Mouse (Mus musculus) neural tube, embryonic 14.5 days (tissue): Measurements from ENCODE around the gene Kcnh6. TPM values are rescaled to one million over a fixed set of nuclear protein-coding genes. Genes with fewer than 3 reads are reported as not detected.

Experiments used
- ATAC-seq: fragments of 200-750 bp; cut with Nextera tagmentation; 2 replicates; pipeline ENCODE4 v1.8.0; 2017; ENCODE audit warnings: low read depth, mild to moderate bottlenecking, moderate TSS enrichment, moderate library complexity
- H3K27ac ChIP-seq: fragments of 300-500 bp; sonication (generic); 2 replicates; pipeline ENCODE4 v1.5.1; 2014; ENCODE audit warnings: low read depth, mild to moderate bottlenecking, control low read depth, low read length, moderate library complexity, mixed read lengths
- H3K27me3 ChIP-seq: fragments of 300-500 bp; sonication (generic); 2 replicates; pipeline ENCODE4 v1.6.1; 2014; ENCODE audit warnings: low read length; ENCODE audit not compliant: control insufficient read depth, insufficient read depth
- H3K36me3 ChIP-seq: fragments of 300-500 bp; sonication (generic); 2 replicates; pipeline ENCODE4 v1.6.1; 2014; ENCODE audit warnings: low read length, mixed read lengths; ENCODE audit not compliant: control insufficient read depth, insufficient read depth
- H3K4me1 ChIP-seq: fragments of 300-500 bp; sonication (generic); 2 replicates; pipeline ENCODE4 v1.6.1; 2014; ENCODE audit warnings: low read length; ENCODE audit not compliant: control insufficient read depth, insufficient read depth
- H3K4me2 ChIP-seq: fragments of 300-500 bp; sonication (generic); 2 replicates; pipeline ENCODE4 v1.6.1; 2014; ENCODE audit warnings: mild to moderate bottlenecking, low read depth, low read length, control low read depth
- H3K4me3 ChIP-seq: fragments of 300-500 bp; sonication (generic); 2 replicates; pipeline ENCODE4 v1.5.1; 2014; ENCODE audit warnings: low read depth, low read length, control low read depth, mixed read lengths
- H3K9ac ChIP-seq: fragments of 300-500 bp; sonication (generic); replicated peaks from 2 replicates; pipeline ENCODE4 v1.6.1; 2014; ENCODE audit warnings: low read depth, mild to moderate bottlenecking, control low read depth, low read length, mixed read lengths
- H3K9me3 ChIP-seq: fragments of 300-500 bp; sonication (generic); 2 replicates; pipeline ENCODE4 v1.6.1; 2016; ENCODE audit warnings: low read length; ENCODE audit not compliant: control insufficient read depth
- WGBS: fragments of 180-500 bp; shearing (Covaris S2); extraction: QIAGEN DNeasy Blood & Tissue Kit; methylation state at CpG from one replicate; pipeline ENCODE4 v1.1.7; 2014; 5-methylcytosine and 5-hydroxymethylcytosine counted together
- polyA plus RNA-seq: library from polyadenylated mRNA; unstranded; fragments of >200 nt; fragmentation: Nextera tagmentation; extraction: Ambion mirVana; gene quantifications from 2 replicates; pipeline ENCODE4 v1.2.1, GENCODE M21; 2014

Gene Kcnh6
- polyA plus RNA-seq, 1 experiment from 2014 or later, result 3.3 TPM

DNA sequence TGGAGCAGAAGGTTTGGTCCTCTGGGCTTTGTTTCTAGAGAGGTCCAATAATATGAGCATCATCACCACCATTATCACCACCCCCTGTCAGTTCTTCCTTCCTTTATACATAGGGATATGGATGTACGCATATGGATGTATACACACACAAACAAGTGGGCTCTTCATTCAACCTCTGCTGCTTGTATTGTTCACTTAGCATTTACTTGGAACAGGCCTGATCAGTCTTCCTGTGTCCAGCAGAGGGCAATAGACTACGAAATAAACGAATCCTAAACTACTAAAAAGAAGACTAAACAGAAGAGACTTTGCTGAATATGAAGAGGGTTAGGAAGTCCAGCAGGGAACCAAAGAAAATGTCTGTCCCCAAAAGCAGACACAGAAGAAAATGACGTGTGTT lies 6.2 kb upstream of the Kcnh6 start:
- no peak overlapping the region for H3K27ac ChIP-seq
- no peak overlapping the region for H3K4me3 ChIP-seq
- WGBS, result 47% methylated on average over 4 of the region's 4 CpGs
- H3K9me3 ChIP-seq, result no peaks in the 10 kb centered on the region
- no peaks in the 10 kb centered on the region for H3K27me3 ChIP-seq
- H3K9ac ChIP-seq, result no peak overlapping the region
- H3K4me2 ChIP-seq, result no peak overlapping the region
- H3K36me3 ChIP-seq, result no peaks in the 10 kb centered on the region
- ATAC-seq, result no peak
- H3K4me1 ChIP-seq, result no peaks in the 10 kb centered on the region

DNA sequence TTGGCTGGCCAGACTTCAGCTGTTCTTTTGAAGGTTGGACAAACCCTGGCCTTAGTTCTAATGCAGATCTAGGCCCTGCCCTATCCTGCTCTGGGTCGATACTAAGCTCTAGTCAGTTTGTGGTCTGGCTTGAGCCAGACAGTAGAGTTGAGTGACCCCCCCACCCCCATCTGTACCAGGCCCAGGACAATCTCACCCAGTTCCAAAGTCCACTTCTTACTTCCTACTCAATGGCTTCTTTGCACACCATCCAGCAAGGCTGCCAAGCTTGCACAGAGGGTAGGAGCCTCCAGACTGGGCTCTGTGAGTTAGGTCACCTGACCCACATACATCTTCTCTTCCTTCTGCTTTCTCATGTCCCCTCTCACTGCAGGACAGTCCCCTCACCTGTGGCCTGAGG lies 3.3 kb upstream of the Kcnh6 start:
- Histone ChIP-seq H3K27me3 (no peaks in the 10 kb centered on the region), H3K4me1 (0 out of 2 replicates have a peak, but pooled peaks cover 4% of the 10 kb centered on the region), H3K4me2 (no peak overlapping the region), H3K27ac (no peak overlapping the region), H3K9ac (no peak overlapping the region), H3K4me3 (no peak overlapping the region), H3K9me3 (no peaks in the 10 kb centered on the region), H3K36me3 (no peaks in the 10 kb centered on the region)
- 91% methylated on average over 1 of the region's 1 CpGs for WGBS
- ATAC-seq, result no peak

DNA sequence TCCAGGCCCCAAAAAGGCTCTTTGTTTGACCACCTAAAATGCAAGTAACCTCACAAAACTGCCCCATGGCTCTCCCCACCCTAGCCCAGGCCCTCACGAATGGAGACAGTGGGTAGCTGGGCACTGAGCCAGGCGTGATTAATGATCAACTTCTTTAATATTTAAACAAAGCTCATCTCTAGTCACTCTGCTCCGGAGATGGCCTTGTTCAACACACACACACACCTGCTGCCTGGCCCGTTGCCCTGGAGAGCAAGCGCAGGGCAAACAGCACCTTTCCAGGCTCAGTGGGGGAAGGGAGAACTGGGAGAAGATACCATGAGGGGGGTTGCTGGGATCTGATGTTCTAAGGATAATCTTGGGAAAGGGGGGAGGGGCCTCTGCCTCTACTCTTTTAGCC lies 2.0 kb upstream of the Kcnh6 start:
- ATAC-seq, result no peak
- no peak overlapping the region for H3K4me2 ChIP-seq

DNA sequence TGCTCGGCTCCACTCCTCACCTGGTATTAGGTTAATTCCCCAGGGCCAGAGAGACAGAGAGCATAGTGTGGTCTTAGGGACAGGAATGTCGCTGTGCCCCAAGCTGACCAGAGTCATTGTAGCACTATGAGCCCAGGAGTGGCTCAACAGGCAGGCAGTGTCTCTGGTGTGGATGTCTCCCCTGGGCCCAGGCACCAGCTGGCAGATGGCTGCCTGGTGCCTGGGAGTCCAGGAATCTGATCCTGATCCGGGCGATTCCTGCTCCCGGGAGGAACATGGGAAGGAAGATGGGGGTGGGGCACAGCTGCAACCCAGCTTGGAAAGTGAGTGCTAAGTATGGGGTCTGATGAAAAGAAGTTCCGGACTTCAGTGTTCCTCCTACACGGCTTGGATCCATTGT lies 4.8 kb downstream of the Kcnh6 start:
- Histone ChIP-seq H3K9ac (no peak overlapping the region), H3K9me3 (no peaks in the 10 kb centered on the region), H3K4me3 (no peak overlapping the region), H3K4me2 (no peak overlapping the region), H3K36me3 (no peaks in the 10 kb centered on the region), H3K27me3 (no peaks in the 10 kb centered on the region), H3K4me1 (peaks cover 7% of the 10 kb centered on the region; the same call in 1 of the 2 replicates), H3K27ac (no peak overlapping the region)
- no peak for ATAC-seq
- WGBS, result 46% methylated on average over 7 of the region's 7 CpGs

More for the DNA sequence above, 2.0 kb upstream of the Kcnh6 start:
- Histone ChIP-seq H3K27me3 (no peaks in the 10 kb centered on the region), H3K9ac (no peak overlapping the region), H3K36me3 (no peaks in the 10 kb centered on the region), H3K4me3 (no peak overlapping the region), H3K27ac (no peak overlapping the region), H3K9me3 (no peaks in the 10 kb centered on the region), H3K4me1 (0 out of 2 replicates have a peak, but pooled peaks cover 4% of the 10 kb centered on the region)
- WGBS, result 27% methylated on average over 5 of the region's 5 CpGs

DNA sequence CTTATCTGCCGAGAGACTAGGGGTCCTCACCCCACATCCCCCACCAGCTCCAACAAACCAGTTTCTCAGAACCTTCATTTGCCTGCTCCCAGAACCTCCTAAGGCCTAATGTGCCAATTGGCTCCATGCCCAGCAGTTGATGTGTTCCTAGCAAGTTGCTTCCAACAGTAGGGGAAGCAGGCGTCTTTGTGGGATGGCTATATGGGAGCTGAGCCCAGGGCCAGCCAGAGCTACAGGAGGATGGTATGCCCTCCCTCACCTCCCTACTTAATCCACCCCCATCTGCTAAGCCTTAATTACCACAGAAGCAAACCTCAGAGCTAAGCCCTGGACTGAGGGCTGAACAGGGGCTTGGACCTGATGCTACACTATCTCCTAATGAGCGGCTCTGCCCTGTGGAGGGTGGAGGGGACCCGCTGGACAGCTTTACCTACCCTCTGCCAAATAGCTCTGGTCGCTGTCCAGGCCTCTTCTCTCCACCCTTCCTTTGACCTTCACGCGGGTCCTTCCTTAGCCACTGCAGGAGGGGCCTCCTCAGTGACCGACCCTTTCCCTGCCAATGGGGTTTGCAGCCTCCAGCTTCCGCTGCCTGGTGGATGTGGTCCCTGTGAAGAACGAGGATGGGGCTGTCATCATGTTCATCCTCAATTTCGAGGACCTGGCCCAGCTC lies 5.8 kb downstream of the Kcnh6 start:
- WGBS, result 70% methylated on average over 11 of the region's 11 CpGs
- Histone ChIP-seq H3K36me3 (no peaks in the 10 kb centered on the region), H3K27me3 (no peaks in the 10 kb centered on the region), H3K9me3 (no peaks in the 10 kb centered on the region), H3K4me2 (no peak overlapping the region), H3K27ac (0 out of 2 replicates have a peak overlapping the region, but pooled peaks have one; percentile 22), H3K9ac (no peak overlapping the region), H3K4me1 (peaks cover 3% of the 10 kb centered on the region; the same call in 1 of the 2 replicates), H3K4me3 (no peak overlapping the region)
- peak; percentile 64; the same call in 1 of the 2 replicates for ATAC-seq

DNA sequence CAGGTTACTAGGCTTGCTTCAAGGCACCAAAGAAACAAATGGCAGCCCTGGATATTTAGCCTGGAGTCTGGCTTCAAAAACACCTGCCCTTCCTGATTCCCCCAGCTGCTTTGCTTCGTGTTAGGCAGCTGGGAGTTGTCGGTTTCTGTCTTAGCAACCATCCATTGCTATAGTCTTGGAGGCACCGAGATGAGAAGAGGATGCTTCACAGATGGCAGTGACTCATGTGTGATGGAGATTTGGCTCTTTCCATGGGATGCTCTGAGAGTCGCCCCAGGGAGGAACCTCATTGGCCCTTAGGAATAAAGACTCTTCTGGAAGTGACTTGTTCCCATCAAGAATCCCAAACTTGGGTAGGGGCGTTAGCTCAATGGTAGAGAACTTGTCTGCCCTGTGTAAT lies 8.5 kb downstream of the Kcnh6 start:
- Histone ChIP-seq H3K4me2 (no peak overlapping the region), H3K36me3 (no peaks in the 10 kb centered on the region), H3K4me3 (no peak overlapping the region), H3K9ac (no peak overlapping the region), H3K27ac (no peak overlapping the region), H3K4me1 (peaks cover 3% of the 10 kb centered on the region; the same call in 1 of the 2 replicates), H3K9me3 (no peaks in the 10 kb centered on the region), H3K27me3 (no peaks in the 10 kb centered on the region)
- ATAC-seq, result no peak
- WGBS, result 81% methylated on average over 5 of the region's 5 CpGs

DNA sequence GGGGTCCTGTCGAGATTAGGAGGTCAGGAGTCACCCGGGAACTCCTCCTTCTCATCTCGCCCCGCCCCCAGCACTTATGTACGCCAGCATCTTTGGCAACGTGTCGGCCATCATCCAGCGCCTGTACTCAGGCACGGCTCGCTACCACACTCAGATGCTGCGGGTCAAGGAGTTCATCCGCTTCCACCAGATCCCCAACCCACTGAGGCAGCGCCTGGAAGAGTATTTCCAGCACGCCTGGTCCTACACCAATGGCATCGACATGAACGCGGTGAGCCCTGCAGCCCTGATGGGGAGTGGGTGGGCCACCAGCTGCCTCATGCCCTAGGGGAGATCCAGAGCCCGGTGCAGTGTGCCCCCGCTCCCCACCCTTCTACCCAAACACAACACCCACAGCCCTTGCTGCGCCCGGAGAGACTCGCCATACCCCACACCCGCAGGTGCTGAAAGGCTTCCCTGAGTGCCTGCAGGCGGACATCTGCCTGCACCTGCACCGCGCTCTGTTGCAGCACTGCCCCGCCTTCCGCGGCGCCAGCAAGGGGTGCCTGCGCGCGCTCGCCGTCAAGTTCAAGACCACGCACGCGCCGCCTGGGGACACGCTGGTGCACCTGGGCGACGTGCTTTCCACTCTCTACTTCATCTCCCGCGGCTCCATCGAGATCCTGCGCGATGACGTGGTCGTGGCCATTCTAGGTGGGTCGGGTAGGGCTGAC lies 12.3 kb downstream of the Kcnh6 start:
- peaks cover 3% of the 10 kb centered on the region; the same call in 1 of the 2 replicates for H3K27me3 ChIP-seq
- no peaks in the 10 kb centered on the region for H3K36me3 ChIP-seq
- peak overlapping the region; percentile 71 for H3K4me2 ChIP-seq
- peak overlapping the region; percentile 51 for H3K9ac ChIP-seq
- H3K27ac ChIP-seq, result peak overlapping the region; percentile 64; the same call in 1 of the 2 replicates
- H3K9me3 ChIP-seq, result no peaks in the 10 kb centered on the region
- peak; percentile 76 for ATAC-seq
- H3K4me1 ChIP-seq, result no peaks in the 10 kb centered on the region
- H3K4me3 ChIP-seq, result peak overlapping the region; percentile 47
- WGBS, result 1% methylated on average over 50 of the region's 50 CpGs

DNA sequence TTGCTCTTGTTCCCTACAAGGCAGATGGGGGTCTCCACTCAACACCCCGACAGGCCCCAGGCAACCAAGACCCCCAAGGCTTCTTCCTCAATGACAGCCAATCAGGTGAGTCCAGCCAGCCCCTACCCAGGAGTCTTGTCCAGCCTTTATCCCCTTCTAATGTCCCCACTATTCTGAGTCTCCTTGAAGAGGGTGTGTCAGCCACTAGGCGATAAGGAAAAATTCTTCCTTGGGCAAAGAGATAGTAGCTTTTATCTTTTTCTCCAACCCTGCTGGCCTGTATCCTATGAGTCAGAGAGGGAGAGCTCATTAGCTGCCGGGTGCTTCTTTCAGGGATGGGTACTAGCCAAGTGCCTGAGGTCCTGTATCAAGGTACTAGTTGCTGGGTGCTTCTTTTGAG lies 17.9 kb downstream of the Kcnh6 start:
- Histone ChIP-seq H3K27ac (no peak overlapping the region), H3K27me3 (peaks cover 3% of the 10 kb centered on the region; the same call in 1 of the 2 replicates), H3K4me3 (no peak overlapping the region), H3K9ac (no peak overlapping the region), H3K4me2 (no peak overlapping the region), H3K36me3 (no peaks in the 10 kb centered on the region), H3K9me3 (no peaks in the 10 kb centered on the region), H3K4me1 (no peaks in the 10 kb centered on the region)
- WGBS, result 91% methylated on average over 3 of the region's 3 CpGs
- ATAC-seq, result no peak

DNA sequence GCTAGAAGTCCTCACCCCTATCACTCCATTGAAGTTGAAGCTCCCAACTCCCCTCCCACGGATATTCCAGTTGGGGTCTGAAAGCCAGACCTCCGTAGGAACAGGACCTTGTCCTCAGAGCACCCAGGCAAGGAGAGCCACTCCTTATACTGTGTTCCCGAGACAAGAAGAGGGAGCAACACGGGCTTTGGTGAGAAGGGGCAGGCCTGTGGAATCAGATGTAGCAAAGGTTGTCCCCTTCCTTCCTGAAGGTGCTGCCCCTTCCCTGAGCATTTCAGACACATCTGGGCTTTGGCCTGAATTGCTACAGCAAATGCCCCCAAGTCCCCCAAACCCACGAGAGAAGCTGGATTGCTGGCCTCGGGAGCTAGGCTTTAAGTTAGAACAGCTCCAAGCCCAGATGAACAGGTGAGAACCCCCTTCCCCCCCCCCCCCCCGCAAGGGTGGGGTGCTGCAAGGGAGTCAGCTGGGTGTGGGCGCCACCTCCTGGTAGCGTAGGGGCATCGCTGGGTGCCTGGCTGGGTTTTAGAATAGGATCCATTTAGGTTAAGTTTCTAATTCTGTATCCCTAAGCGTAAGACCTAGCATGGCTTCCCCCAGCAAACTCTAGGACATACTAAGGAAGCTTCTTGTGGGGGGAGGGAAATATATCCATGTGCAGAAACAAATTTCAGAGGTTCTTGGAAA lies 18.7 kb downstream of the Kcnh6 start:
- H3K4me1 ChIP-seq, result no peaks in the 10 kb centered on the region
- H3K27ac ChIP-seq, result no peak overlapping the region
- ATAC-seq, result no peak
- no peaks in the 10 kb centered on the region for H3K9me3 ChIP-seq
- peaks cover 2% of the 10 kb centered on the region; the same call in 1 of the 2 replicates for H3K27me3 ChIP-seq
- WGBS, result 41% methylated on average over 10 of the region's 11 CpGs
- H3K4me3 ChIP-seq, result no peak overlapping the region
- no peak overlapping the region for H3K9ac ChIP-seq
- no peaks in the 10 kb centered on the region for H3K36me3 ChIP-seq
- no peak overlapping the region for H3K4me2 ChIP-seq
